Mouse (Mus musculus): ENCODE data around the gene Slc34a3. TPM values are rescaled to one million over a fixed set of nuclear protein-coding genes. Genes with fewer than 3 reads are reported as not detected.

Slc34a3 gene
- 0.10 TPM in 1 of 2 replicates, not detected in the other for polyA plus RNA-seq (2014; fragmentation: Nextera tagmentation; extraction: Ambion mirVana)

DNA sequence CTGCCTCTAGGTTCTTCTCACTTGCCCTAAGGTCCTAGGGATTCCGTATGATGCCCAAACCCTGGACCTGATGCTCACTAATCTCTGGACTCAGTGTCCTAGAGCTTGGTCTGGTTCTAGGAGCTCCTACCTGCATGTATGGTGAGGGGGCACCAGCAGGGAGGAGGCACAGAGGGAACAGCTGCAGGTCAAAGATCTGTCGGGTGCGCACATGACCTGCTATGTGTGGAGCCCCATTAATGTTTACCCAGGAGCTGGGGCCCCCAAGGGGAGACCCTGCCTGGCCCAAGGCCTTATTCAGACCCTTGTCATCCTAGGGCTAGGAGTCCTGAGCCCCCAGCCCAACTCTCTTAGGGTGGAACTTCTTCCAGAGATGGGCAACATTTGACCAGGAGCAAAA, at the start of gene Slc34a3:
Gene Slc34a3 (minus strand): TSS at position 315 of the 400 bp plus-strand sequence.
- no peaks in the 10 kb centered on the region for H3K9me3 ChIP-seq (replicated peaks; ENCODE audit: control insufficient read depth, low read length)
- H3K9ac ChIP-seq (ENCODE audit: low read length), result no peak within 1 kb of the TSS
- 90% methylated on average over 3 of the region's 3 CpGs for WGBS
- no peak within 1 kb of the TSS for H3K4me3 ChIP-seq (ENCODE audit: low read depth, low read length)
- H3K4me2 ChIP-seq (ENCODE audit: low read length), result no peak within 1 kb of the TSS
- H3K4me1 ChIP-seq (ENCODE audit: control insufficient read depth, insufficient read depth, low read length), result no peaks in the 10 kb centered on the region
- no peaks in the 10 kb centered on the region for H3K36me3 ChIP-seq (ENCODE audit: control insufficient read depth, insufficient read depth, low read length)
- DNase-seq (ENCODE audit: low spot score) (no peak), ATAC-seq (no peak)
- no peak within 1 kb of the TSS for H3K27ac ChIP-seq (ENCODE audit: low read depth, low read length)
- no peaks in the 10 kb centered on the region for H3K27me3 ChIP-seq (replicated peaks; ENCODE audit: control insufficient read depth, insufficient read depth, low read length)

DNA sequence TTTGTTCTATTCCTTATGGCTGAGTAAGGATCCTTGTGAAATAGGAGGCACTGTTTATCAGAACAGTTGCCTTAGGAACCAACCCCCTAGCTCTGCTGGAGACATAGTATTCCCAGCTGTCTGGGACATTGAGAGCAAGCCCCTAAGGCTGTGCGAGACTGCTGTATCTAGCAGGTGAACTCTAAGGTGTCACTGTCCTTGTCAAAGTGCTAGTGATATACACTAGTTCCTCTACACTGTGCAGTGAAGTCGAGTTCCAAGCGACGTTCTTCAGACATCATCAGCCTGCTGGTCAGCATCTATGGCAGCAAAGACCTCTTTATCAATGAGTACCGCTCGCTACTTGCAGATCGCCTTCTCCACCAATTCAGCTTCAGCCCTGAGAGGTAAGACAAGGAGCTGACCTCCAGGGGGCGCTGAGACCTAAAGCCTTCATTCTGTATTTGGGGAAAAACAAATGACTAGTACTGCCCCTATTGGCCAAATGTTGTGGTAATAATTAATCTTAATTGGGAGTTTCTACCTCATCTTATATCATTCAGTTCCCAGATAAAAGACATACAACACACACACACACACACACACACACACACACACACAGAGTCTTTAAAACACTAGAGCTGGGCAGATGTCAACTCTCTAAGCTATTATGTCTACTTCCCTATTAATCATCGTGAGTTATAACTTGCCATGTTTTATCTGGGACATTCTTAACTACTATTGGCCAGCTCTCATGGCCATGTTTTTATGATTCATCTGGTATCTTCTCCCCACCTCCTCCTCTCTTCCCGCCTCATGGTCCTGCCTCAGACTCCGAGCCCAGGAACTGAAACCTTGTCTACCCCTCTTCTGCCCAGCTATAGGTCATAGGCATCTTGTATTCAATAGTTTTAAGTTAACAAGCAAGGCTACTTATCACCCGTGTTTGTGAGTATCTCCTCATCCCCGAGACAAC, 45.0 kb upstream of the Slc34a3 start:
- no peak overlapping the region for H3K4me2 ChIP-seq (ENCODE audit: low read length)
- peak; percentile 72 for ATAC-seq
- no peaks in the 10 kb centered on the region for H3K27me3 ChIP-seq (replicated peaks; ENCODE audit: control insufficient read depth, insufficient read depth, low read length)
- H3K9ac ChIP-seq (ENCODE audit: low read length), result no peak overlapping the region
- DNase-seq (ENCODE audit: low spot score), result peak; percentile 89
- no peaks in the 10 kb centered on the region for H3K9me3 ChIP-seq (replicated peaks; ENCODE audit: control insufficient read depth, low read length)
- 57% methylated on average over 13 of the region's 13 CpGs for WGBS
- H3K27ac ChIP-seq (ENCODE audit: low read depth, low read length), result no peak overlapping the region
- no peaks in the 10 kb centered on the region for H3K4me1 ChIP-seq (ENCODE audit: control insufficient read depth, insufficient read depth, low read length)
- H3K36me3 ChIP-seq (ENCODE audit: control insufficient read depth, insufficient read depth, low read length), result peaks cover 97% of the 10 kb centered on the region
- H3K4me3 ChIP-seq (ENCODE audit: low read depth, low read length), result no peak overlapping the region

DNA sequence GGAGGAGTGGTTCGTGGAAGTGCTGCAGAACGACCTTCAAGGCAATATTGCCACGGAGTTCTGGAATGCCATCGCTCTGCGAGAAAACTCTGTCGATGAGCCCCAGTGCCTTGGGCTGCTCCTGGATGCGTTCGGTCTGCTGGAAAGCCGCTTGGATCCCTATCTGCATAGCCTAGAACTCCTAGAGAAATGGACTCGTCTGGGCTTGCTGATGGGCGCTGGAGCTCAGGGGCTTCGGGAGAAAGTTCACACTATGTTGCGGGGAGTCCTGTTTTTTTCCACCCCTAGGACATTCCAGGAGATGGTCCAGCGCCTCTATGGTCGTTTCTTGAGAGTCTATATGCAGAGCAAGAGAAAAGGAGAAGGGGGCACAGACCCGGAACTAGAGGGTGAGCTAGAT, 38.8 kb upstream of the Slc34a3 start:
- Histone ChIP-seq H3K4me1 (ENCODE audit: control insufficient read depth, insufficient read depth, low read length) (peaks cover 19% of the 10 kb centered on the region), H3K4me2 (ENCODE audit: low read length) (peak overlapping the region; percentile 97), H3K36me3 (ENCODE audit: control insufficient read depth, insufficient read depth, low read length) (peaks cover 76% of the 10 kb centered on the region), H3K27ac (ENCODE audit: low read depth, low read length) (no peak overlapping the region), H3K9me3 (replicated peaks; ENCODE audit: control insufficient read depth, low read length) (no peaks in the 10 kb centered on the region), H3K27me3 (replicated peaks; ENCODE audit: control insufficient read depth, insufficient read depth, low read length) (no peaks in the 10 kb centered on the region), H3K9ac (ENCODE audit: low read length) (peak overlapping the region; percentile 84), H3K4me3 (ENCODE audit: low read depth, low read length) (peak overlapping the region; percentile 88)
- ATAC-seq, result no peak
- no peak for DNase-seq (ENCODE audit: low spot score)
- WGBS, result 43% methylated on average over 16 of the region's 16 CpGs

DNA sequence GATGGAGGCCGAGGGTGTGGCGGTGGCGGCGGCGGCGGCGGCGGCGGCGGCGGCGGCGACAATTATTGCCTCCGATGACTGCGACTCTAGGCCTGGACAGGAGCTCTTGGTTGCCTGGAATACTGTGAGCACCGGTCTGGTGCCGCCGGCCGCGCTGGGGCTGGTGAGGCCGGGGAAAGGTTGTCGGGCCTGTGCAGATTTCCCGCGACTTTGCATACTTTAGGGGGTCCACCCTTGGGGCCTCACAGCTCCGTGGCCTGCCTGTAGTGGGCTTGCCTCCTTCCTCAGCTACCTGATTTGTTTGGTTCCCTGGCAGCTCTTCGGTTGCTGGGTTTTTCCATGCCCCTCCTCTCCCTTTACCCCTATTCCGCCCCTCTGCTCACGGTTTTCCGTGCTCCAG, 38.4 kb upstream of the Slc34a3 start:
- 0% methylated on average over 27 of the region's 29 CpGs for WGBS
- ATAC-seq, result peak; percentile 70

DNA sequence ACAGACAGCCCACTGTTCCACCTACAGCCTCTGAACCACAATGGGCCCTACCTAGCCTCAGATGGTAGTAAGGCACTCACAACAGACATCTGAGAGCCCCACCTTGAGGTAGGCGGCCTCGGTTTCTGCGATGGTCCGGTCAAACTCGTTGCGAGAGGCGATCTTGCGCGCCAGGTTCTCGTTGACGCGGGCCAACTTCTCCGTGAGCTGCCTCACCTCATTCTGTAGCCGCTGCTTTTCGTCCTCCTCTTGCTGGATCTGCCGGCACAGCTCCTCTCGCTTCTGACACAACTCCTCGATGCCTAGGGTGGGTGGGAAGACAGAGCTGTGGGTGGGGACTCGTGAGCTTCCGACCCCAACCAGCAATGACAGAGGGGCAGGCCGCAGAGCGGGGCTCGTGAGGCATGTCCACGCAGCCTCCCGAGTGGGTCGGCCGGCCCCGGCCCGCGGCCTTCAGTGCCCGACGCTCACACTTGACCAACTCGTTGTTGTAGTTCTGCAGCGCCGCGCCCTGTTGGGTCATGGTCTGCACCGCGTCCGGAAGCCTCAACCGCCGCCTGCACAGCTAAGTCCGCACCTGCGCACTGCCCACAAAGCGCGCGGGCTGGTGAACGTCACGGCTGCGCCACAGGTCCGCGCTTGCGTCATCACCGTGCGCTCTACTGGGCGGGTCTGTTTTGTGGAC, 37.8 kb upstream of the Slc34a3 start, which contains the start of the genes Ssna1 and Anapc2:
Gene Ssna1 (minus strand): TSS at position 612 of the 685 bp plus-strand sequence.
Gene Anapc2 (plus strand): TSS at position 652 of the 685 bp plus-strand sequence.
- Histone ChIP-seq H3K27ac (ENCODE audit: low read depth, low read length) (peak within 1 kb of the TSS; percentile 72; the same call in 1 of the 2 replicates), H3K27me3 (replicated peaks; ENCODE audit: control insufficient read depth, insufficient read depth, low read length) (no peaks in the 10 kb centered on the region), H3K4me2 (ENCODE audit: low read length) (peak within 1 kb of the TSS; percentile 97), H3K36me3 (ENCODE audit: control insufficient read depth, insufficient read depth, low read length) (peaks cover 66% of the 10 kb centered on the region), H3K9ac (ENCODE audit: low read length) (peak within 1 kb of the TSS; percentile 84), H3K9me3 (replicated peaks; ENCODE audit: control insufficient read depth, low read length) (no peaks in the 10 kb centered on the region), H3K4me1 (ENCODE audit: control insufficient read depth, insufficient read depth, low read length) (peaks cover 24% of the 10 kb centered on the region), H3K4me3 (ENCODE audit: low read depth, low read length) (peak within 1 kb of the TSS; percentile 88)
- DNase-seq (ENCODE audit: low spot score), result peak; percentile 97
- WGBS, result under 1% methylated on average over 53 of the region's 55 CpGs
- peak; percentile 97 for ATAC-seq

More for the DNA sequence above, 38.4 kb upstream of the Slc34a3 start:
- peak overlapping the region; percentile 97 for H3K4me2 ChIP-seq (ENCODE audit: low read length)
- no peaks in the 10 kb centered on the region for H3K9me3 ChIP-seq (replicated peaks; ENCODE audit: control insufficient read depth, low read length)
- DNase-seq (ENCODE audit: low spot score), result no peak
- peaks cover 19% of the 10 kb centered on the region for H3K4me1 ChIP-seq (ENCODE audit: control insufficient read depth, insufficient read depth, low read length)
- H3K4me3 ChIP-seq (ENCODE audit: low read depth, low read length), result peak overlapping the region; percentile 88
- peaks cover 72% of the 10 kb centered on the region for H3K36me3 ChIP-seq (ENCODE audit: control insufficient read depth, insufficient read depth, low read length)
- peak overlapping the region; percentile 84 for H3K9ac ChIP-seq (ENCODE audit: low read length)
- H3K27ac ChIP-seq (ENCODE audit: low read depth, low read length), result no peak overlapping the region
- H3K27me3 ChIP-seq (replicated peaks; ENCODE audit: control insufficient read depth, insufficient read depth, low read length), result no peaks in the 10 kb centered on the region

DNA sequence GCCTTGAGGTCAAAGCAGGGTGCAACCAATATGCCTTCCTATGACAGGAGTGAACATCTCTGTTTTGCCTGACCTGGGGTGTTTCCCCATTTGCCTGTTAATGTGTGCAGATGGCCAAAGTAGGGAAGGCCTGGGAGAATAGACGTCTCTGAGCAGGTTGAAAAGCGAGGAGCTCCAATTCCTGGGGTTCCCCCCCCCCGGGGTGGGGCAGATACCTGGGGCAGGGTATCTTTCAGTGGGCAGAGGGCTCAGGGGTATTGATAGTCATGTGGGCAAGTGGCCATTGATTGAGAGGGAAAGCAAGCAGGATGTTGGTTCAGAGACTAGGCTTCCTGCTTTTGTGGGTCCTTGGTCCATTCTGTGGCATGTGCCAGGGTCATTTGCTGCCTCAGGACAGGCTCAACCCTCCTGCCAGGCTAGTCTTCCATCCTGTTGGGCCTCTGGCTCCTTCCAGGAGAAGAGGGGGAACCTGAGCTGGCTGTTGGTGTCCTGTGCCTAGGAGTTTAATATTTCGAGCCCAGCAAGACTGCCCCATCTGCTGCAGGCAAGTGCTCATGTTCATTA, 33.7 kb upstream of the Slc34a3 start:
- peaks cover 13% of the 10 kb centered on the region for H3K27me3 ChIP-seq (replicated peaks; ENCODE audit: control insufficient read depth, insufficient read depth, low read length)
- 78% methylated on average over 4 of the region's 4 CpGs for WGBS
- DNase-seq (ENCODE audit: low spot score) (no peak), ATAC-seq (no peak)
- H3K27ac ChIP-seq (ENCODE audit: low read depth, low read length), result no peak overlapping the region
- no peak overlapping the region for H3K4me3 ChIP-seq (ENCODE audit: low read depth, low read length)
- H3K36me3 ChIP-seq (ENCODE audit: control insufficient read depth, insufficient read depth, low read length), result peaks cover 27% of the 10 kb centered on the region
- no peaks in the 10 kb centered on the region for H3K9me3 ChIP-seq (replicated peaks; ENCODE audit: control insufficient read depth, low read length)
- no peak overlapping the region for H3K9ac ChIP-seq (ENCODE audit: low read length)
- no peak overlapping the region for H3K4me2 ChIP-seq (ENCODE audit: low read length)
- peaks cover 46% of the 10 kb centered on the region for H3K4me1 ChIP-seq (ENCODE audit: control insufficient read depth, insufficient read depth, low read length)

DNA sequence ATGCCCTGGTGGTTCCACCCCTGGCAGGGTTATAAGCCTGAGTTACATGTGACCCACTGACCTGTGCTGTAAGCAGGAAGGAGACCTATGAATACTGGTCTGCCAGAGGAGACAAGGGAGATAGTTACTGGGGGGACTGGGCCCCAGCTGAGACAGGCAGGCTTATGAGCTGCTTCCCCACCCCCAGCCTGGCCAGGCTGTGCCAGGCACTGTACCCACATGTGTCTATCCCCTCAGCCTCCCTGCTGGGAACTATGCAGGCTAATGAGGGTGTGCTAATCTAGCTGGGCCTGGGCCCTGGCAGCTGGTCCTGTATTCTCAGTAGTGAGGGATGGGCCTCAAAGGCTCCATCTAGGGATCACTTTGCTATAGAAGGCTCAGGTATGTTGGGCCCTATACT, 33.1 kb upstream of the Slc34a3 start:
- ATAC-seq, result no peak
- Histone ChIP-seq H3K4me2 (ENCODE audit: low read length) (peak overlapping the region; percentile 19; the same call in 1 of the 2 replicates), H3K27me3 (replicated peaks; ENCODE audit: control insufficient read depth, insufficient read depth, low read length) (peaks cover 13% of the 10 kb centered on the region), H3K9me3 (replicated peaks; ENCODE audit: control insufficient read depth, low read length) (no peaks in the 10 kb centered on the region), H3K36me3 (ENCODE audit: control insufficient read depth, insufficient read depth, low read length) (peaks cover 27% of the 10 kb centered on the region), H3K4me3 (ENCODE audit: low read depth, low read length) (no peak overlapping the region), H3K27ac (ENCODE audit: low read depth, low read length) (peak overlapping the region; percentile 5; the same call in 1 of the 2 replicates), H3K4me1 (ENCODE audit: control insufficient read depth, insufficient read depth, low read length) (peaks cover 46% of the 10 kb centered on the region), H3K9ac (ENCODE audit: low read length) (0 out of 2 replicates have a peak overlapping the region, but pooled peaks have one; percentile 9)
- DNase-seq (ENCODE audit: low spot score), result peak; percentile 50

DNA sequence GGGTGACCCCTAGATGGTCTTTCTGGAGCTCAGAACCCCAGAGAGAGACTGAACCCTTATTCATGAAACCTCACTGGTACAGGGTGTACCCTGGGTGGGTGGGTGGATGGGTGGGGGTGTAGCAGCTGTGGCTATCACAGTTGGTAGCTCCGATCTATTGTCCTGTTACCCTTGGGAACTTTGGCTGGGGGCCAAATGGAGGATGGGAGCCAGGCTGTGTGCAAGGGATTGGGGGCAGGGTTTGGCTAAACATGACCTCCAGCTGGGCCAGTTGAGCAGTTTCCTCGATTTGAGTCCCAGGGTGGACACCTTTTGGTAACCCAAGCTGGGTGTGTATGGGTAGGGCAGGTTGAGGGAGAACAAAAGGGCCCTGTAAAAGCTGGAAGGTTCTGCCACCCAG, 32.6 kb upstream of the Slc34a3 start:
- peaks cover 13% of the 10 kb centered on the region for H3K27me3 ChIP-seq (replicated peaks; ENCODE audit: control insufficient read depth, insufficient read depth, low read length)
- H3K36me3 ChIP-seq (ENCODE audit: control insufficient read depth, insufficient read depth, low read length), result peaks cover 27% of the 10 kb centered on the region
- peaks cover 49% of the 10 kb centered on the region for H3K4me1 ChIP-seq (ENCODE audit: control insufficient read depth, insufficient read depth, low read length)
- H3K9ac ChIP-seq (ENCODE audit: low read length), result peak overlapping the region; percentile 41; the same call in 1 of the 2 replicates
- ATAC-seq (no peak), DNase-seq (ENCODE audit: low spot score) (no peak)
- no peak overlapping the region for H3K4me3 ChIP-seq (ENCODE audit: low read depth, low read length)
- no peaks in the 10 kb centered on the region for H3K9me3 ChIP-seq (replicated peaks; ENCODE audit: control insufficient read depth, low read length)
- peak overlapping the region; percentile 19; the same call in 1 of the 2 replicates for H3K4me2 ChIP-seq (ENCODE audit: low read length)
- 28% methylated on average over 2 of the region's 2 CpGs for WGBS
- peak overlapping the region; percentile 5; the same call in 1 of the 2 replicates for H3K27ac ChIP-seq (ENCODE audit: low read depth, low read length)
